Mouse (Mus musculus): ENCODE measurements around the gene Pak1. TPM values are rescaled to one million over a fixed set of nuclear protein-coding genes. Genes with fewer than 3 reads are reported as not detected.

Gene Pak1
- polyA plus RNA-seq, 1 experiment from 2014 or later = 91.2 TPM

DNA sequence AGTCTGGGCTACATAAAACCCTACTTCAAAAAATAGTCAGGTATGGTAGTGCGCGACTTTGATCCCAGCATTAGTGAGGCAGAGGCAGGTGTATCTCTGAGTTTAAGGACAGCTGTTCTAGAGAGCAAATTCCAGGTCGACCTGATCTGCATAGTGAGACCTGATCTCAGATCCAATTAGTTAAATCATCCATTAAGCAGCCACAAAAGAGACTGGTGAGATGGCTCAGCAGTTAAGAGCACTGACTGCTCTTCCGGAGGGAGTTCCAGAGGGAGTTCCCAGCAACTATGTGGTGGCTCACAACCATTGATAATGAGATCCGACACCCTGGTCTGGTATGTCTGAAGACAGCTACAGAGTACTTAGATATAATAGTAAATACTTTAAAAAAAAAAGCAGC lies 4.8 kb upstream of the Pak1 start:
- Histone ChIP-seq H3K27me3 (peaks cover 6% of the 10 kb centered on the region; the same call in 1 of the 2 replicates), H3K4me1 (peaks cover 5% of the 10 kb centered on the region; the same call in 1 of the 2 replicates), H3K9me3 (no peaks in the 10 kb centered on the region), H3K27ac (no peak overlapping the region), H3K36me3 (replicated peaks) (no peaks in the 10 kb centered on the region), H3K4me2 (no peak overlapping the region), H3K4me3 (replicated peaks) (no peak overlapping the region), H3K9ac (no peak overlapping the region)
- ATAC-seq (ENCODE audit: low FRiP score) = no peak
- 48% methylated on average over 5 of the region's 5 CpGs for WGBS

- under 1% methylated on average over 77 of the region's 84 CpGs for WGBS
- Histone ChIP-seq H3K36me3 (replicated peaks) (no peaks in the 10 kb centered on the region), H3K4me3 (replicated peaks) (peak overlapping the region; percentile 89), H3K9me3 (no peaks in the 10 kb centered on the region), H3K4me1 (peaks cover 17% of the 10 kb centered on the region), H3K27me3 (peaks cover 10% of the 10 kb centered on the region), H3K4me2 (peak overlapping the region; percentile 89), H3K27ac (peak overlapping the region; percentile 77), H3K9ac (peak overlapping the region; percentile 92)
- peak; percentile 86 for ATAC-seq (ENCODE audit: low FRiP score)
Measured at GRCm38 (mm10) chr7:97788669-97789483, 535 bp downstream of the Pak1 start.

GRCm38 (mm10) chr7:97790272-97790671 lies 1.9 kb downstream of the Pak1 start:
- ATAC-seq (ENCODE audit: low FRiP score) = no peak
- no peaks in the 10 kb centered on the region for H3K9me3 ChIP-seq
- WGBS = 54% methylated on average over 2 of the region's 2 CpGs
- peak overlapping the region; percentile 89; the same call in 1 of the 2 replicates for H3K4me2 ChIP-seq
- H3K27me3 ChIP-seq = peaks cover 10% of the 10 kb centered on the region; the same call in 1 of the 2 replicates
- no peak overlapping the region for H3K9ac ChIP-seq
- H3K36me3 ChIP-seq (replicated peaks) = no peaks in the 10 kb centered on the region
- H3K27ac ChIP-seq = no peak overlapping the region
- H3K4me3 ChIP-seq (replicated peaks) = no peak overlapping the region
- H3K4me1 ChIP-seq = peaks cover 17% of the 10 kb centered on the region

DNA sequence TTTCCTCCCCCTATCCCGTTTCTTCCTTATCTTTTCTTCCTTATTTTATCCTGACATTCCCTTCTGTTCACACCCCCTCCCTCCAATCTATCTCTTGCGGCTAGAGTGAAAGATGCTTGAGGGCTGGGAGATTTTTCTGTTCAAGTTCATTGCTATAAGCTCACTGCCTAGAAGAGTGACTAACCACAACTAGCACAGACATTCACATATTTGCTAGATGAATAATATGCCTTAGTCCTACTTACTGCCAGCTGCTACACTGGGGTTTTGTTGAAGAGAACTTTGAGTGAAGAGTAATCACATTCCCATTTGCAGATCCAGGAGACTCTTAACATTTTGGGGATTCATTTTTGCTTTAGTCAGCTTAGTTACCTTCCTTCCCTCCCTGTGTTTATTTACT lies 4.0 kb downstream of the Pak1 start:
- Histone ChIP-seq H3K4me1 (peaks cover 17% of the 10 kb centered on the region), H3K27me3 (peaks cover 7% of the 10 kb centered on the region; the same call in 1 of the 2 replicates), H3K36me3 (replicated peaks) (no peaks in the 10 kb centered on the region), H3K4me3 (replicated peaks) (no peak overlapping the region), H3K27ac (no peak overlapping the region), H3K9me3 (no peaks in the 10 kb centered on the region), H3K4me2 (no peak overlapping the region), H3K9ac (no peak overlapping the region)
- ATAC-seq (ENCODE audit: low FRiP score) = no peak
- WGBS = 70% methylated on average over 2 of the region's 2 CpGs

DNA sequence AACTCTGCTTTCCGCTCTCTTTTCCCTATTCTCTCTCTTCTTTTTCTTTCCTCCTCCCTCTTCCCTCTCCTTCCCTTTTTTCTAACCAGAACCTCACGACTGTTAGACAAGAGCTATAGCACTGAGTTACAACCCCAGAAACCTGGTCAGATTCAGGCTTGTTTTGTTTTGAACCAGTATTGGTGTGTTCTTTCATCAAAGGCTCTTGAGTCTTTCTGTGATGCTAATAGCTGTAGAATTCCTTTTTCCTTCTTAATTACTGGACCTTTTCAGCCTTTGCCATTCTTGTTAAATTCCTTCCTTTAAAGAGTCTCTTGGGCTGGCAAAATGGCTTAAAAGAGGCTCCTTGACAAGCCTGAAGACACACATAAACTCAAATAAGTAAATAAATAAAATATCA lies 14.8 kb downstream of the Pak1 start:
- H3K9me3 ChIP-seq = no peaks in the 10 kb centered on the region
- no peak overlapping the region for H3K4me3 ChIP-seq (replicated peaks)
- H3K4me2 ChIP-seq = no peak overlapping the region
- no peak overlapping the region for H3K9ac ChIP-seq
- H3K27me3 ChIP-seq = no peaks in the 10 kb centered on the region
- no peak for ATAC-seq (ENCODE audit: low FRiP score)
- no peaks in the 10 kb centered on the region for H3K36me3 ChIP-seq (replicated peaks)
- peaks cover 38% of the 10 kb centered on the region for H3K4me1 ChIP-seq
- H3K27ac ChIP-seq = peak overlapping the region; percentile 39
- 18% methylated on average over 2 of the region's 2 CpGs for WGBS

- H3K4me2 ChIP-seq = no peak overlapping the region
- no peaks in the 10 kb centered on the region for H3K36me3 ChIP-seq (replicated peaks)
- peak; percentile 63 for ATAC-seq (ENCODE audit: low FRiP score)
- H3K9ac ChIP-seq = no peak overlapping the region
- 24% methylated on average over 2 of the region's 2 CpGs for WGBS
- peaks cover 32% of the 10 kb centered on the region for H3K4me1 ChIP-seq
- peak overlapping the region; percentile 46; the same call in 1 of the 2 replicates for H3K27ac ChIP-seq
- no peaks in the 10 kb centered on the region for H3K9me3 ChIP-seq
- H3K4me3 ChIP-seq (replicated peaks) = no peak overlapping the region
- H3K27me3 ChIP-seq = no peaks in the 10 kb centered on the region
Measured at GRCm38 (mm10) chr7:97804245-97805066, 16.1 kb downstream of the Pak1 start.

DNA sequence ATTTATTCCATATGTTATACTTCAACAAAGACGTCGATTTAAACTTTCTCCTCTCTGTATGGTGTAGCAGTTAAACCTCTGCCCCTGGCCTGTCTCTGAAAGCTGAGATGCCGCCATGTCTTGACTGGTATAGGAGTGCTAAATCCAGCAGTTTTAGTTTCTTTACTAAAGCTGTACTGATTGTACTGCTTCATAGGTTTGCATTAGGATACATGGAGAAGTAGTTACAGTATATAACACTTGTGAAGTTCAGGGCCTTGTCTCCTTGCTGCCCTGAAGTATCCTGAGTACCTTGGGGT lies 16.7 kb downstream of the Pak1 start:
- 43% methylated on average over 3 of the region's 3 CpGs for WGBS
- ATAC-seq (ENCODE audit: low FRiP score) = peak; percentile 46; the same call in 1 of the 2 replicates
- no peaks in the 10 kb centered on the region for H3K27me3 ChIP-seq

GRCm38 (mm10) chr7:97809307-97809706 lies 21.0 kb downstream of the Pak1 start:
- no peak overlapping the region for H3K4me2 ChIP-seq
- no peaks in the 10 kb centered on the region for H3K9me3 ChIP-seq
- WGBS = 78% methylated on average over 5 of the region's 5 CpGs
- no peaks in the 10 kb centered on the region for H3K36me3 ChIP-seq (replicated peaks)
- H3K27ac ChIP-seq = no peak overlapping the region
- peaks cover 13% of the 10 kb centered on the region for H3K4me1 ChIP-seq
- no peaks in the 10 kb centered on the region for H3K27me3 ChIP-seq
- no peak overlapping the region for H3K9ac ChIP-seq
- H3K4me3 ChIP-seq (replicated peaks) = no peak overlapping the region
- ATAC-seq (ENCODE audit: low FRiP score) = no peak

More for the DNA sequence above, 16.7 kb downstream of the Pak1 start:
- no peak overlapping the region for H3K4me3 ChIP-seq (replicated peaks)
- H3K4me2 ChIP-seq = no peak overlapping the region
- peaks cover 27% of the 10 kb centered on the region for H3K4me1 ChIP-seq
- no peaks in the 10 kb centered on the region for H3K36me3 ChIP-seq (replicated peaks)
- no peaks in the 10 kb centered on the region for H3K9me3 ChIP-seq
- H3K9ac ChIP-seq = no peak overlapping the region
- no peak overlapping the region for H3K27ac ChIP-seq

DNA sequence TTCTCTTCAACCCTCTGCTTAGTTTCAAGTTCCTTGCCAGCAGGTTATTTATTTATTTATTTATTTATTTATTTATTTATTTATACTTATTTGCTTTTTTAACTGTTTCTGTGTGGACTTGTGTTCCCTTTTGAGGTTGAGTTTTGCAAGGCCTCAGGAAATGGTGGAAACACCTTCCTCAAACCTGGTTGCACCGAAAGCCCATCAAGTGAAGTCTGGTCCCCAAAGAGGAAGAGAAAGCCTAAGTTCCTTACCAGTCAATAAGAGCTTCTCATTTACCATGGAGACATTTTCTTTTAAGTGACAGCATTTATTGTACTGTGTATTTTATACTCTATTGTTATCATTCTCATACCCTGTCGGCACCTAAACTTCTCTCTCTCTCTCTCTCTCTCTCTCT lies 33.5 kb downstream of the Pak1 start:
- WGBS = 87% methylated on average over 2 of the region's 2 CpGs
- Histone ChIP-seq H3K9ac (no peak overlapping the region), H3K27me3 (no peaks in the 10 kb centered on the region), H3K4me2 (no peak overlapping the region), H3K27ac (no peak overlapping the region), H3K9me3 (no peaks in the 10 kb centered on the region), H3K36me3 (replicated peaks) (no peaks in the 10 kb centered on the region), H3K4me3 (replicated peaks) (no peak overlapping the region), H3K4me1 (no peaks in the 10 kb centered on the region)
- ATAC-seq (ENCODE audit: low FRiP score) = no peak

- 83% methylated on average over 2 of the region's 2 CpGs for WGBS
- Histone ChIP-seq H3K4me2 (no peak overlapping the region), H3K4me3 (replicated peaks) (no peak overlapping the region), H3K4me1 (0 out of 2 replicates have a peak, but pooled peaks cover 2% of the 10 kb centered on the region), H3K9ac (no peak overlapping the region), H3K9me3 (no peaks in the 10 kb centered on the region), H3K27ac (no peak overlapping the region), H3K36me3 (replicated peaks) (no peaks in the 10 kb centered on the region), H3K27me3 (no peaks in the 10 kb centered on the region)
- ATAC-seq (ENCODE audit: low FRiP score) = no peak
Measured at GRCm38 (mm10) chr7:97829091-97829490, 40.8 kb downstream of the Pak1 start.

DNA sequence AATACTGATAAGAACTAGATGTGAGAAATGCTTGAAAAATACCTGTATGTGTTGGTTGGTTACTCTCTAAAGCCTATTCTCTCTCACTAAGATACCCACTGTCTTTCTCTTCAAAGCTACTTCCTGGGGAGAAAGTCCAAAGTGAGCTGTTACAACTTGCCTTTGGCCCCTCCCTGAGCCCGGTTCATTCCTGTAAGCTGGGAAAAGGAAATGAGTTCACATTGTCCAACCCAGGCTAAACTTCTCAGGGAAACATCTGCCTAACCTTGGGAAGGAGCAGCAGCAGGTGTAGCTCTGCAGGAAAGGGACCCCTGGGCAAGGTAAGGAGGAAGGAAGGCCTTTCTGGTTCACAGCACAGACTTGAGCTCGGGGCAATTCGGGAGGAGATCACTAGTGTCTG lies 42.4 kb downstream of the Pak1 start:
- no peak for ATAC-seq (ENCODE audit: low FRiP score)
- WGBS = 69% methylated on average over 3 of the region's 3 CpGs
- Histone ChIP-seq H3K4me2 (no peak overlapping the region), H3K4me3 (replicated peaks) (no peak overlapping the region), H3K4me1 (0 out of 2 replicates have a peak, but pooled peaks cover 2% of the 10 kb centered on the region), H3K36me3 (replicated peaks) (no peaks in the 10 kb centered on the region), H3K9ac (no peak overlapping the region), H3K27me3 (no peaks in the 10 kb centered on the region), H3K27ac (no peak overlapping the region), H3K9me3 (no peaks in the 10 kb centered on the region)

- no peaks in the 10 kb centered on the region for H3K27me3 ChIP-seq
- 0 out of 2 replicates have a peak, but pooled peaks cover 2% of the 10 kb centered on the region for H3K4me1 ChIP-seq
- H3K4me3 ChIP-seq (replicated peaks) = no peak overlapping the region
- ATAC-seq (ENCODE audit: low FRiP score) = no peak
- H3K27ac ChIP-seq = no peak overlapping the region
- no peak overlapping the region for H3K9ac ChIP-seq
- H3K9me3 ChIP-seq = no peaks in the 10 kb centered on the region
- H3K4me2 ChIP-seq = no peak overlapping the region
- H3K36me3 ChIP-seq (replicated peaks) = no peaks in the 10 kb centered on the region
- WGBS = 77% methylated on average over 2 of the region's 2 CpGs
Measured at GRCm38 (mm10) chr7:97832987-97833386, 44.6 kb downstream of the Pak1 start.
